Mouse (Mus musculus): ENCODE results near the gene Unc13c.

Gene Unc13c

GRCm38 (mm10) chr9:73922449-73923115 is 46.2 kb downstream of the Unc13c start:
- no peak for TF ChIP-seq GATA4 (IDR thresholded peaks at IDR 0.05; ENCODE audit: insufficient replicate concordance, low read length)

DNA sequence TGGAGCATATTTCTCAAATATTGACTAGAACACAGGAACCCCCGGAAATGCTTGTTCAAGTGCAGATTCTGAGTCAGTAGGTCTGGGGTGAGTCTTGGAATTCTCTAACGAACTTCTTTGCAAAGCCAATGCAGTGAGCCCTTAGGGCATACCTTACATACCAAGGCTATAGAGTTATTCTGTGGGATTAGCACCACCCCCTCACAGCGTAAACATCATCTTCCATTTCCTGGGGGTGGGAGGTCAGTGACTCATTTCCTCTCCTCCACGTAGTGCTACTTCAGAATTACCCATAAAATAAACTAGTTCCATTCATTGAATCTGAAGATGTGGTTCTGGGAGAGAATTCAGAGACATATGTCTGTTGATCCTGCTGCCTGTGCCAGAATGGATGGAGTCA is 62.8 kb downstream of the Unc13c start:
- TF ChIP-seq GATA4 (IDR thresholded peaks at IDR 0.05; ENCODE audit: insufficient replicate concordance, low read length): no peak

- TF ChIP-seq GATA4 (IDR thresholded peaks at IDR 0.05; ENCODE audit: insufficient replicate concordance, low read length): no peak
Measured at GRCm38 (mm10) chr9:73898516-73898915, 70.2 kb downstream of the Unc13c start.

DNA sequence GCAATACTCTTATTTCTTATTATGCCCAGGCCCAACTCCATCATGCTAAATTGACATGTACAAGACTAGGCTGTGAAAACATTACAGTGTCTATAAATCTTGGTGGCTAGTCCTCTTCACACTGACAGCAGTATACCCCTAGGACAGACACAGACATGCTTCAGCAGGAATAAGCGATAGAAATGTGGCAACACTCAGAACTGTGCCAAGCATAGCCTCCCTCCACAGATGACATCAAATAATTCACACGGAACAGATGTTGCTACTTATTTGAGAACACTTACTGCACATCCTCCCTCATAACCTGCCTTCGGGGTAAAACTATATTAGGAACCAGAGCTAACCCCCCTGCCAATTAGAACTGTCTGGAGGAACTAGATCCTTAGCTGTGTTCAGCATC is 72.6 kb downstream of the Unc13c start:
- TF ChIP-seq GATA4 (IDR thresholded peaks at IDR 0.05; ENCODE audit: insufficient replicate concordance, low read length): no peak

DNA sequence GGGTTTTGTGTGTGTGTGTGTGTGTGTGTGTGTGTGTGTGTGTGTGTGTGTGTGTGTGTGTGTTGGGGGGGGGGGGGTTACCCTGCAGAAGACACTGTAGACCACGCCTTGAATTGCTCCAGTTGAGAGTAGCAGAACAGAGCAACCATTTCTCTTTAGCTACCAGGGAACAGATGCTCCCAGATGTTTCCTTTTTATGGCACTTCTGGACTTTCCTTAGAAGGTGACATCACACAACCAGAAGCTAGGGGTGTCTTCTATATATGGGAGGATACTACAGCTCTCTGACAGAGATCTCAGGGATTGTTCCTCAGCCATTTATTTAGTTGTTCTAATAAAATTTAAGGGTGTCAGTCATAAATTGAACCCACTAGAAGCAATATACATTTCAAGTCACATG is 85.2 kb downstream of the Unc13c start:
- no peak for TF ChIP-seq GATA4 (IDR thresholded peaks at IDR 0.05; ENCODE audit: insufficient replicate concordance, low read length)

DNA sequence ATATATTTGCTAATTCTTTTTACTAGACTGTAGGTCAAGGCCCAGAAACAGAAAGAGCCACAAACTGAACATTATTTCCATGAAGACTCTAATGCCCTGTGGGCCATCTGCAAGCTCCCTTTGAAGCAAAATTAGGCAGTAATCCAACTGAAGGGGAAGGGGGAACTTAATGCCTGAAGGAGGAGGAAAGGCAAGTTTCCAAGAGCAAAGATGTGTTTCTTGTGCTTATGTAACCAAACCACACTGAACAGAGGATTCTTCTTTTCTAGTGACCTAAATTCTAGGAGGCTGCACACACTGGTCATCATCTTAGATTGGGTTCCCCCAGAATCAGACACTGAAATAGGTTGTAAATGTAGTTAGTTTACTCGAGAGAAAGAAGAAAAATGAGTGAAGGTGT is 85.6 kb downstream of the Unc13c start:
- no peak for TF ChIP-seq GATA4 (IDR thresholded peaks at IDR 0.05; ENCODE audit: insufficient replicate concordance, low read length)

GRCm38 (mm10) chr9:73882393-73882919 is 86.3 kb downstream of the Unc13c start:
- no peak for TF ChIP-seq GATA4 (IDR thresholded peaks at IDR 0.05; ENCODE audit: insufficient replicate concordance, low read length)

DNA sequence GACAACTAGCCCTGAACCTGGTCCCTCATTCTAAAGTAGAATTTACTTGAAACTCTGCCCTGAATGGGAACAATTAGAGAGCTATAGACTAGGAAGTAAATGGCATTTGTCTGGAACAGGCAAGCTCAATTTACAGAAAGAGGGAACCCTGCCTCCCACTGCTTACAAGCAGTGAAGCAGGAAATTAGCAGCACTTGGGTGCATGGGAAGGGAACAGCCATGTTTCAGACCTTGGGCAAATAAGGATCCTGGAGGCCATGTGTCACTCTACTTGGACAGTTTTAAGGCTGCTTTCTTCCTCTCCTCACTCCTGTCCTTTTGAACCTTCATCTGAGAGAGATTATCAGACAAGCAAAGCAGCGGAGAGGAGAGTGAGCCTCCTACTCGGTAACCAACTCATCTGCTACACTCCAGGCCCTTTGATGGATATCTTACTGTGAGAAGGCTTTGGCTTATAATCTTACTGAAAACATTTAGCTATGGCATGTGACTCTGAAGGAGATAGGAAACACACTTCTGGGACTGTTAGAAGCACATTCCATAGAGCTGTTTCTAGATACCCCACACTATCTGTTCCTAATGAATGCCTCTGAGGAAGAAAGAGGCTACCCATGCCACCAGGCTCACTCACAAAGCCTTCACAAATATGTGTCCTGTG is 101.2 kb downstream of the Unc13c start:
- no peak for TF ChIP-seq GATA4 (IDR thresholded peaks at IDR 0.05; ENCODE audit: insufficient replicate concordance, low read length)

GRCm38 (mm10) chr9:73866666-73867065 is 102.1 kb downstream of the Unc13c start:
- no peak for TF ChIP-seq GATA4 (IDR thresholded peaks at IDR 0.05; ENCODE audit: insufficient replicate concordance, low read length)

DNA sequence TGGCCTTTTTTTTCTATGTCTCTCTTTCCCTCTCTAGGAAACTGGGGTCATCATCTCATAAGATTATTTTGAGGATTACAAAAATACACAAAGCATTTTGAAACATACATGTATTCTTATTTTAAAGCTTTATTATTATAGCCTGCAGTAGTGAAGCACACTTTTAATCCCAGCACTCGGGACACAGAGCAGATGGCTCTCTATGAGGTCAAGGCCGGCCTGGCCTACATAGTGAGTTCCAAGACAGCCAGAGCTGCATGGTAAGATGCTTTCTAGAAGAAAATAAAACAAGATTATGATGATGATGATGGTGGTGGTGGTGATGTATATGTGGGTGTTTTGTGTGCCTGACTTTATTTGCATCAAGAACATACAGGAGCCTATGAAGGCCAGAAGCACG is 109.3 kb downstream of the Unc13c start:
- no peak for TF ChIP-seq GATA4 (IDR thresholded peaks at IDR 0.05; ENCODE audit: insufficient replicate concordance, low read length)

DNA sequence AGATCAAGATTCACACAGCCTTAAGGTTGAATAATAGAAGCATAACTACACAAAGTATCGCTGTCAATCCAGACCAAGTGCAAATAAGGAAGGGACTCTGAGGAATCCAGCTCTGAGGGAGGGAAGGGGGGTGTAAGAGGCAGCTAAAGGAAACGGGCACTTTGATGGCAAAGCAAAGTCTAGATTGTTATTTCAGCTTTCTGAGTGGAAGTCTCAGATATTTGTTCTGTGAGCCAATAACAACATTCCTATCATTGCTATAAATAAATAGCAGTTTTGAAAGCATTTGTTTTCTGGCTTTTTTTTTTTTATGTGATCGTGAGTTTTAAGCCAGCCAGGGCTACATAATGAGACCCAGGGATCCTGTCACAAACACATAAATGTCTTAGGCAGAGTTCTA is 114.5 kb downstream of the Unc13c start:
- TF ChIP-seq GATA4 (IDR thresholded peaks at IDR 0.05; ENCODE audit: insufficient replicate concordance, low read length): no peak

DNA sequence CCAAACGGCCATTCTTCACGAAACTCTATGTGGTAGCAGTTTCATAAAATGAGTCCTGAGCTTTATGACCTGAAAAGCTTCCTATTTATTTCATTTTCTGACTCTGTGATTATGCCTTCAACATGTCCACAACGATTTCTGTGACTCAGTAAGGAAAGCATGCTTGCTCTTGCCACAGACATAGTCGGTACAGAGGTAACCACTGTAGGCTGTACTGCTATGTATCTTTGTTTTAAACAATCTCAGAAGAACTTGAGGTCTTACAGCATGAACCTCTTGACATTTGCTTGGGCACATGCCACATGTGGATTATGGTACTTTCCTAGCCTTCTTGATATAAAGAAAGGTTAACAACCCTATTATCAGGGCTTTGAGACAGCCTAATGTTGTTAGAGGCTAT is 162.1 kb downstream of the Unc13c start:
- TF ChIP-seq GATA4 (IDR thresholded peaks at IDR 0.05; ENCODE audit: insufficient replicate concordance, low read length): no peak

DNA sequence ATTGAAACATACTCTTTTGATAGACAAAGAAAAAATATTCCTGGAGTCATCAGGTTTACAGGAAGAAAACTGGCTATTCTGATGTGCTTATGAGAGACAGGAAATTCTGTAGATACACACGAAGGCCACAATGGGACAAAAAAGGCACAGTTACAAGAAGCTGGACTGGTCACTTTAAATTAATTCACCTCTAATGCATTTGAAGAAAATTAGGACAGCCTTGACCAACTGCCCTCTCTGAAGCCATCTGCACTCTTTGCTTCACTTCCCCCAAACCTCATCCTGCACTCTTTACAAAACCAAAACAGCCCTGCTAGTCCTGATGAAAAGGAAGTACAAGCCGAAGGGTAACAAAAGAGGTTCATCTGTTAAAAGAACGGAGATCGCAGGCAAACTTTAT is 194.2 kb downstream of the Unc13c start:
- TF ChIP-seq GATA4 (IDR thresholded peaks at IDR 0.05; ENCODE audit: insufficient replicate concordance, low read length): no peak

- no peak for TF ChIP-seq GATA4 (IDR thresholded peaks at IDR 0.05; ENCODE audit: insufficient replicate concordance, low read length)
Measured at GRCm38 (mm10) chr9:73755185-73755584, 213.6 kb downstream of the Unc13c start.

GRCm38 (mm10) chr9:73753480-73753879 is 215.3 kb downstream of the Unc13c start:
- TF ChIP-seq GATA4 (IDR thresholded peaks at IDR 0.05; ENCODE audit: insufficient replicate concordance, low read length): no peak

DNA sequence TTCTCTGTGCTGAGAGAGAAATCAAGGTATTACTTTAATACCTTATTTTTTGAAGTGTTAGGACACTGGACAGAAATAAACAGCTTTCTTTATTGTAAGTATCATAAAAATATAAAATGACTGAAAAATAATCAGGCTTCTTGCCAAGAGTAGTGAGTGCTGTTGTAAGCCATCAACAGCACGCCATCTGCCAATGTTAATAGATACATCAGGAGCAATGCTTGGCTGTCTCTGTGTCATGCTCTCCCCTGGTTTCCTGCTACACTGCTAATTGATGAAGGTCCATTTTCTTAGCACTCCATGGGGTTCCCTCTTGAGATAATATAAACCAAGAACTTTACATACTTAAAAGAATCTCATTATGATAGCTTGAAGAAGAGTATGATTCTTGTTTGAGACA is 217.4 kb downstream of the Unc13c start:
- TF ChIP-seq GATA4 (IDR thresholded peaks at IDR 0.05; ENCODE audit: insufficient replicate concordance, low read length): no peak

DNA sequence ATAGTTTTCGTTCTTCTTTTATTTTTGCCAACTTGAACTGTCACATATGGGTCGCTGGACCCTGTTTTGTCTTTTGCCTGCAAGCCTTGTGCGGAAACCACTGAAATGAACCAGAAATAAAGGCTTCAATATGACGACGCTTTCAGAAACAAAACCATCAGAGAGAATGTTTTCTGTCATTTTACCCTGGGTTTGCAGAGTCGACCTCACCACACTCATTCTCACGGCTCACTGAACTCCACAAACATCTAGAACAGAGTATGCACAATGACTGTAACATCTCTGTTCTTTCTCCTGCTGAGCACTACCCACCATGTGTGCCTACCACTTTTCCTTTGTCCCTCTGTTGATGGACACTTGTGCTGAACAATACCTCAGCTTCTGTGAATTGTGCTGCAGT is 234.3 kb downstream of the Unc13c start:
- TF ChIP-seq GATA4 (IDR thresholded peaks at IDR 0.05; ENCODE audit: insufficient replicate concordance, low read length): no peak

All from liver, adult (tissue).